Mouse (Mus musculus): ENCODE measurements around the gene Plk1. TPM values are rescaled to one million over a fixed set of nuclear protein-coding genes. Genes with fewer than 3 reads are reported as not detected.

Plk1 gene
- total RNA-seq, 1 experiment = 73.8 TPM

- Histone ChIP-seq H3K36me3 (ENCODE audit: control insufficient read depth, insufficient read depth, low read length, poor library complexity, severe bottlenecking) (no peaks in the 10 kb centered on the region), H3K27ac (ENCODE audit: insufficient read depth, low read depth, low read length, poor library complexity, severe bottlenecking) (no peak overlapping the region), H3K9ac (ENCODE audit: insufficient read depth, low read depth, low read length, poor library complexity, severe bottlenecking) (no peak overlapping the region), H3K4me3 (ENCODE audit: insufficient read depth in 1 of 2, low read depth in 1 of 2, low read length in 2 of 2, poor library complexity in 1 of 2, severe bottlenecking in 1 of 2) (no peak overlapping the region), H3K9me3 (ENCODE audit: control insufficient read depth, insufficient read depth, low read depth, low read length) (no peaks in the 10 kb centered on the region), H3K4me1 (ENCODE audit: control insufficient read depth in 2 of 2, insufficient read depth in 2 of 2, low read length in 2 of 2, poor library complexity in 1 of 2) (no peaks in the 10 kb centered on the region)
- no peak for TF ChIP-seq ZC3H11A (IDR thresholded peaks at IDR 0.05; ENCODE audit: borderline replicate concordance, low read depth, low read length)
- TF ChIP-seq MAFK (IDR thresholded peaks at IDR 0.05; ENCODE audit: insufficient read depth, low read depth, low read length) = no peak
- TF ChIP-seq CHD2 (IDR thresholded peaks at IDR 0.05; ENCODE audit: low read depth, low read length) = no peak
- TF ChIP-seq ZNF384 (IDR thresholded peaks at IDR 0.05; ENCODE audit: low read depth, low read length) = no peak
- no peak for TF ChIP-seq HCFC1 (IDR thresholded peaks at IDR 0.05; ENCODE audit: borderline replicate concordance, insufficient read depth, low read length)
- DNase-seq (ENCODE audit: low read depth, low spot score) = no peak
- in situ Hi-C loops (cut with MboI; ENCODE audit: low sequenced_read_pairs in 2 of 2, unreplicated experiment in 2 of 2) = no loop called here
Observed at GRCm38 (mm10) chr7:122196771-122197170, 37.5 kb downstream of the Plk1 start.

- DNase-seq (ENCODE audit: low read depth, low spot score) = peak; percentile 68
- in situ Hi-C loops (cut with MboI; ENCODE audit: low sequenced_read_pairs in 2 of 2, unreplicated experiment in 2 of 2) = no loop called here
- TF ChIP-seq CHD2 (IDR thresholded peaks at IDR 0.05; ENCODE audit: low read depth, low read length) (no peak), ZC3H11A (IDR thresholded peaks at IDR 0.05; ENCODE audit: borderline replicate concordance, low read depth, low read length) (0 out of 2 replicates have a peak, but pooled peaks have one; percentile 9)
- no peak overlapping the region for H3K9ac ChIP-seq (ENCODE audit: insufficient read depth, low read depth, low read length, poor library complexity, severe bottlenecking)
- H3K36me3 ChIP-seq (ENCODE audit: control insufficient read depth, insufficient read depth, low read length, poor library complexity, severe bottlenecking) = no peaks in the 10 kb centered on the region
- no peaks in the 10 kb centered on the region for H3K9me3 ChIP-seq (ENCODE audit: control insufficient read depth, insufficient read depth, low read depth, low read length)
- no peak overlapping the region for H3K27ac ChIP-seq (ENCODE audit: insufficient read depth, low read depth, low read length, poor library complexity, severe bottlenecking)
- no peak overlapping the region for H3K4me3 ChIP-seq (ENCODE audit: insufficient read depth in 1 of 2, low read depth in 1 of 2, low read length in 2 of 2, poor library complexity in 1 of 2, severe bottlenecking in 1 of 2)
- H3K4me1 ChIP-seq (ENCODE audit: control insufficient read depth in 2 of 2, insufficient read depth in 2 of 2, low read length in 2 of 2, poor library complexity in 1 of 2) = no peaks in the 10 kb centered on the region
Observed at GRCm38 (mm10) chr7:122197306-122197705, 38.1 kb downstream of the Plk1 start.

GRCm38 (mm10) chr7:122199296-122199695 is 40.1 kb downstream of the Plk1 start:
- peak; percentile 35 for DNase-seq (ENCODE audit: low read depth, low spot score)
- H3K27ac ChIP-seq (ENCODE audit: insufficient read depth, low read depth, low read length, poor library complexity, severe bottlenecking) = no peak overlapping the region
- TF ChIP-seq HCFC1 (IDR thresholded peaks at IDR 0.05; ENCODE audit: borderline replicate concordance, insufficient read depth, low read length) (no peak), MAFK (IDR thresholded peaks at IDR 0.05; ENCODE audit: insufficient read depth, low read depth, low read length) (no peak), ZC3H11A (IDR thresholded peaks at IDR 0.05; ENCODE audit: borderline replicate concordance, low read depth, low read length) (peak; percentile 48; the same call in 1 of the 2 replicates), ZNF384 (IDR thresholded peaks at IDR 0.05; ENCODE audit: low read depth, low read length) (0 out of 2 replicates have a peak, but pooled peaks have one; percentile 28), CHD2 (IDR thresholded peaks at IDR 0.05; ENCODE audit: low read depth, low read length) (no peak)
- H3K4me3 ChIP-seq (ENCODE audit: insufficient read depth in 1 of 2, low read depth in 1 of 2, low read length in 2 of 2, poor library complexity in 1 of 2, severe bottlenecking in 1 of 2) = no peak overlapping the region
- H3K36me3 ChIP-seq (ENCODE audit: control insufficient read depth, insufficient read depth, low read length, poor library complexity, severe bottlenecking) = no peaks in the 10 kb centered on the region
- no peaks in the 10 kb centered on the region for H3K9me3 ChIP-seq (ENCODE audit: control insufficient read depth, insufficient read depth, low read depth, low read length)
- in situ Hi-C loops (cut with MboI; ENCODE audit: low sequenced_read_pairs in 2 of 2, unreplicated experiment in 2 of 2) = no loop called here
- no peak overlapping the region for H3K9ac ChIP-seq (ENCODE audit: insufficient read depth, low read depth, low read length, poor library complexity, severe bottlenecking)
- H3K4me1 ChIP-seq (ENCODE audit: control insufficient read depth in 2 of 2, insufficient read depth in 2 of 2, low read length in 2 of 2, poor library complexity in 1 of 2) = no peaks in the 10 kb centered on the region

GRCm38 (mm10) chr7:122203936-122204335 is 44.7 kb downstream of the Plk1 start:
- TF ChIP-seq ZC3H11A (IDR thresholded peaks at IDR 0.05; ENCODE audit: borderline replicate concordance, low read depth, low read length) (no peak), HCFC1 (IDR thresholded peaks at IDR 0.05; ENCODE audit: borderline replicate concordance, insufficient read depth, low read length) (no peak)
- in situ Hi-C loops (cut with MboI; ENCODE audit: low sequenced_read_pairs in 2 of 2, unreplicated experiment in 2 of 2) = no loop called here
- DNase-seq (ENCODE audit: low read depth, low spot score) = no peak
- Histone ChIP-seq H3K4me3 (ENCODE audit: insufficient read depth in 1 of 2, low read depth in 1 of 2, low read length in 2 of 2, poor library complexity in 1 of 2, severe bottlenecking in 1 of 2) (no peak overlapping the region), H3K36me3 (ENCODE audit: control insufficient read depth, insufficient read depth, low read length, poor library complexity, severe bottlenecking) (no peaks in the 10 kb centered on the region), H3K9ac (ENCODE audit: insufficient read depth, low read depth, low read length, poor library complexity, severe bottlenecking) (no peak overlapping the region), H3K9me3 (ENCODE audit: control insufficient read depth, insufficient read depth, low read depth, low read length) (no peaks in the 10 kb centered on the region), H3K4me1 (ENCODE audit: control insufficient read depth in 2 of 2, insufficient read depth in 2 of 2, low read length in 2 of 2, poor library complexity in 1 of 2) (no peaks in the 10 kb centered on the region), H3K27ac (ENCODE audit: insufficient read depth, low read depth, low read length, poor library complexity, severe bottlenecking) (no peak overlapping the region)

GRCm38 (mm10) chr7:122206121-122206520 is 46.9 kb downstream of the Plk1 start:
- Histone ChIP-seq H3K9me3 (ENCODE audit: control insufficient read depth, insufficient read depth, low read depth, low read length) (no peaks in the 10 kb centered on the region), H3K4me1 (ENCODE audit: control insufficient read depth in 2 of 2, insufficient read depth in 2 of 2, low read length in 2 of 2, poor library complexity in 1 of 2) (no peaks in the 10 kb centered on the region), H3K4me3 (ENCODE audit: insufficient read depth in 1 of 2, low read depth in 1 of 2, low read length in 2 of 2, poor library complexity in 1 of 2, severe bottlenecking in 1 of 2) (no peak overlapping the region), H3K27ac (ENCODE audit: insufficient read depth, low read depth, low read length, poor library complexity, severe bottlenecking) (no peak overlapping the region), H3K36me3 (ENCODE audit: control insufficient read depth, insufficient read depth, low read length, poor library complexity, severe bottlenecking) (no peaks in the 10 kb centered on the region), H3K9ac (ENCODE audit: insufficient read depth, low read depth, low read length, poor library complexity, severe bottlenecking) (no peak overlapping the region)
- in situ Hi-C loops (cut with MboI; ENCODE audit: low sequenced_read_pairs in 2 of 2, unreplicated experiment in 2 of 2) = no loop called here
- TF ChIP-seq ZNF384 (IDR thresholded peaks at IDR 0.05; ENCODE audit: low read depth, low read length) (no peak), ZC3H11A (IDR thresholded peaks at IDR 0.05; ENCODE audit: borderline replicate concordance, low read depth, low read length) (no peak), CHD2 (IDR thresholded peaks at IDR 0.05; ENCODE audit: low read depth, low read length) (no peak), HCFC1 (IDR thresholded peaks at IDR 0.05; ENCODE audit: borderline replicate concordance, insufficient read depth, low read length) (no peak), MAFK (IDR thresholded peaks at IDR 0.05; ENCODE audit: insufficient read depth, low read depth, low read length) (no peak)
- no peak for DNase-seq (ENCODE audit: low read depth, low spot score)

Measured in ES-E14 (cell line).